Mouse (Mus musculus) midbrain, postnatal 0 days (tissue): Measurements from ENCODE around the gene Ptpn1. TPM values are rescaled to one million over a fixed set of nuclear protein-coding genes. Genes with fewer than 3 reads are reported as not detected.
A peak's percentile ranks its signal among the peaks of the same experiment; 100 is the strongest.

ENCODE experiments used
- ATAC-seq: fragments of 200-750 bp; cut with Nextera tagmentation; 2 replicates; pipeline ENCODE4 v1.8.0; 2017; ENCODE audit warnings: moderate number of reproducible peaks, mild to moderate bottlenecking, moderate TSS enrichment, moderate library complexity; ENCODE audit not compliant: low FRiP score
- DNase-seq: peaks from one replicate; pipeline ENCODE4 v3.0.0-alpha.2; 2015; ENCODE audit warnings: low spot score
- H3K27ac ChIP-seq: fragments of 300-500 bp; sonication (generic); 2 replicates; pipeline ENCODE4 v1.5.1; 2014; ENCODE audit warnings: low read depth, mild to moderate bottlenecking, low read length, mixed read lengths
- H3K27me3 ChIP-seq: fragments of 300-500 bp; sonication (generic); 2 replicates; pipeline ENCODE4 v1.6.1; 2014; ENCODE audit warnings: low read length, control low read depth, mixed read lengths; ENCODE audit not compliant: insufficient read depth
- H3K36me3 ChIP-seq: fragments of 300-500 bp; sonication (generic); 2 replicates; pipeline ENCODE4 v1.6.1; 2014; ENCODE audit warnings: low read length, control low read depth, mixed read lengths; ENCODE audit not compliant: insufficient read depth
- H3K4me1 ChIP-seq: fragments of 300-500 bp; sonication (generic); 2 replicates; pipeline ENCODE4 v1.6.1; 2014; ENCODE audit warnings: mild to moderate bottlenecking, control low read depth, antibody characterized with exemption, low read length, mixed read lengths; ENCODE audit not compliant: insufficient read depth
- H3K4me2 ChIP-seq: fragments of 300-500 bp; sonication (generic); 2 replicates; pipeline ENCODE4 v1.6.1; 2014; ENCODE audit warnings: low read depth, mild to moderate bottlenecking, low read length, mixed read lengths; ENCODE audit not compliant: poor library complexity, severe bottlenecking
- H3K4me3 ChIP-seq: fragments of 300-500 bp; sonication (generic); 2 replicates; pipeline ENCODE4 v1.5.1; 2014; ENCODE audit warnings: low read depth, mild to moderate bottlenecking, low read length, moderate library complexity
- H3K9ac ChIP-seq: fragments of 300-500 bp; sonication (generic); replicated peaks from 2 replicates; pipeline ENCODE4 v1.6.1; 2014; ENCODE audit warnings: mild to moderate bottlenecking, low read length, moderate library complexity, mixed read lengths; ENCODE audit not compliant: poor library complexity, severe bottlenecking
- H3K9me3 ChIP-seq: fragments of 300-500 bp; sonication (generic); 2 replicates; pipeline ENCODE4 v1.6.1; 2016; ENCODE audit warnings: low read length, control low read depth
- CTCF ChIP-seq: IDR thresholded peaks from 2 replicates; pipeline ENCODE4 v1.5.1; 2016; ENCODE audit warnings: antibody characterized with exemption, mild to moderate bottlenecking
- WGBS: fragments of 180-500 bp; shearing (Covaris S2); extraction: QIAGEN DNeasy Blood & Tissue Kit; methylation state at CpG from one replicate; pipeline ENCODE4 v1.1.7; 2014; 5-methylcytosine and 5-hydroxymethylcytosine counted together
- polyA plus RNA-seq: library from polyadenylated mRNA; unstranded; fragments of >200 nt; fragmentation: Nextera tagmentation; extraction: Ambion mirVana; gene quantifications from 2 replicates; pipeline ENCODE4 v1.2.1, GENCODE M21; 2015
- total RNA-seq: library from RNA; depleted of rRNA; stranded (reverse); fragments of >200 nt; gene quantifications from 2 replicates; pipeline ENCODE4 v1.2.3, GENCODE M21; 2014

Gene Ptpn1
- total and polyA plus RNA-seq, 2 experiments from 2014 or later = 42.7 to 59.1 TPM

DNA sequence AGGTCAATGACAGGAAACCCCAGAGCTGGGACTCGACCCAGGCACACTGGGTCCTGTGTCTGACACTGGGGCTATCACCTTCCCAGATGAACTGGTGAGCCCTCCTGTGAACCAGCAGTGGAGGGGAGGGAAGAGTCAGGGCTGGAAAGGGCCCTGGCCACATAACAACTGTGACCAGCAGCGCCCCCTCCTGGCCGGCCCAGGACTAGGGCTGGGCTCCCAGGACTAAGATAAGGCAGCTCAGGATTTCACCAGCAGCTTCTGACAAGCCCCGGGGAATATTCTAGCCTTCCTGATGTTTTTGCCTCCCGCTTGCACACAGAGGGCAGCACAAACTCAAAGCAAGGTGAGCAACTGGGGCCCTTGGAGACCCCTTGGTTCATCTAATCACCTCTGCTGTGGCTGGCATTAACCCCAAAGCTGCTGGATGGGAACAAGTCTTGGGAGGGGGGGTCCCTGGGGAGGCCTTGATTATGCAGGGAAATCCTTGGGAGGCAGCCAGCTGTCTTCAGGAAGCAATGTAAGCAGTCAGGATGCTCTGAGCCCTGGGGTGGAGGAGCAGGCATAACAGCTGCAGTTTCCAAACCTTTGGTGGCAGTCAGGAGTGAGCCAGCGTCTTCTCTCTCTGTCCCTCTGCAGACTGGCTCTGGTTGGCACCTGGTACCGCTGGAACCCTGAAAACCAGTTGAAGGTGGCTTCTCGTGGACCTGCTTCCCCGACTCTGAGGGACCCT is 78.2 kb downstream of the Ptpn1 start, which contains the start of gene Ripor3:
Ripor3 (minus strand) TSS at position 683 of the 733 bp plus-strand sequence.
- no peak within 1 kb of the TSS for H3K27ac ChIP-seq

DNA sequence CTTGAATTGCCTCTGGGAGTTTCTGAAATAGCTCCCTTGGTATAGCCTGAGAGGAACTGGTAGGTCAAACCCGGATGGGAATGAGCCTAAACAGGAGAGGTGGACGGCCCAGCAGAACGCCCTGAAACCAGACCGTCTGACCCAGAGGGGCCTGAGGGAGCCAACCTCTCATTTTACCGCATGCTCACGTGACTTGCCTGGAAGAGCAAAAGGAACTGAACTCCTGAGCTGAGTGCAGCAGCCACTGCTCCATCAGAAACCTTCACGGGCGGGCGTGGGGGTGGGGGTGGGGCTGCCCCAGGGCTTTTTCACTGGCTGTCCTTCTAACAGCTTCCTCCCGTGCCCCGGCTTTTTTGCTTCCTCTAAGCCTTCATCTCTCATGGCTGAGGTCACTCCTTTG is 79.0 kb downstream of the Ptpn1 start:
- Histone ChIP-seq H3K4me1 (0 out of 2 replicates have a peak, but pooled peaks cover 2% of the 10 kb centered on the region), H3K27ac (no peak overlapping the region), H3K36me3 (no peaks in the 10 kb centered on the region), H3K27me3 (no peaks in the 10 kb centered on the region), H3K4me3 (no peak overlapping the region), H3K9me3 (no peaks in the 10 kb centered on the region), H3K9ac (no peak overlapping the region), H3K4me2 (no peak overlapping the region)
- ATAC-seq (no peak), DNase-seq (no peak)
- no peak for TF ChIP-seq CTCF
- 44% methylated on average over 11 of the region's 11 CpGs for WGBS

More for the DNA sequence above, 78.2 kb downstream of the Ptpn1 start, which contains the start of gene Ripor3:
- Histone ChIP-seq H3K36me3 (no peaks in the 10 kb centered on the region), H3K27me3 (no peaks in the 10 kb centered on the region), H3K9ac (0 out of 2 replicates have a peak within 1 kb of the TSS, but pooled peaks have one; percentile 13), H3K4me1 (0 out of 2 replicates have a peak, but pooled peaks cover 2% of the 10 kb centered on the region), H3K4me2 (no peak within 1 kb of the TSS), H3K4me3 (no peak within 1 kb of the TSS), H3K9me3 (no peaks in the 10 kb centered on the region)
- DNase-seq (peak; percentile 58), ATAC-seq (no peak; the same call in 1 of the 2 replicates)
- 34% methylated on average over 9 of the region's 9 CpGs for WGBS
- peak; percentile 69 for TF ChIP-seq CTCF

DNA sequence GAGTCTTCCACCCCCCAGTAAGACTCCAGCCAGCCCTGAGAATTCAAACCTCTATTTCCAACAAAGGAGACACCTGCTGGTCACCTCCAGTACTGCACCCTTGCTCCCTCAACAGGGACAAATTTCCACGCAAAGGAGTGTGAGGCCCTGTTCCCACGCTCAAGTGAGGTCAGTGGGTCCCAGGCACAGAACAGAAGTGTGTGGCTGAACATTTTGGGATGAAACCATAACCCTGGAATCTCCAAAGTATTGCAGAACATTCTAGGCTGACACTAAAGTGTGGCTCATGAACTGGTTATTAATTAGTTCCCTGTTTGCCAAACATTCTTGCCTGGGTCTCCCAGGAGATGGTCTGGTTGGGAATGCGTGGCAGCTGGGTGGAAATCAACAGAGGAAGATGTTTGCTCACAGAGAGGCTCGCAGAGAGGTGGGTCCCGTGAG is 85.1 kb downstream of the Ptpn1 start:
- no peak for ATAC-seq
- TF ChIP-seq CTCF = peak; percentile 87
- Histone ChIP-seq H3K4me1 (no peaks in the 10 kb centered on the region), H3K27me3 (no peaks in the 10 kb centered on the region), H3K9ac (no peak overlapping the region), H3K4me3 (no peak overlapping the region), H3K4me2 (no peak overlapping the region), H3K36me3 (no peaks in the 10 kb centered on the region), H3K9me3 (no peaks in the 10 kb centered on the region), H3K27ac (no peak overlapping the region)
- WGBS = 13% methylated on average over 5 of the region's 5 CpGs
- DNase-seq = peak; percentile 68

DNA sequence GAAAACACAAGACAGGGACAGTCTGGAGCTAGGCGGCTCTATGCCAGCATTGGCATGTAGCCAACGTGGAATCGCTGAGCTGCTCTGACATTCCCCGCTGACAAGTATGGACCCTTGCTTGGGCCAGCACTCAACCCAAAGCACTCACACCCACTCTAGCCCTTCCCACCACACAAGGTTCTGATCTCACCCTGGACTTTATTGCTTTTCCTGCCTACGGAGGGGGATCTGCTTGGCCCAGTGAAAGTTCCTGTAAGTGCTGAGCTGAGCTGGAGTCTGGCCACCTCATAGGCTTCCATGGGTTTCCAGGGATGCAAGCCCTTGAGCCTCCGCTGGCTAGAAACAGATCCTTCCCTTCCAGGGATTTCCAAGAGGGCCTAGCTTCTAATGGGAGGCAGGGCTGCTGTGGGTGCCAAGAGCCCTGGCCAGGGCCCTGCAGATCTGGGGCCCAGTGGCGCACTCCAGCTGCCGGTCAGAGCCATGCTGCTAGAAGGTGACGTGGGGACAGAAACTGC is 87.4 kb downstream of the Ptpn1 start:
- 0 out of 2 replicates have a peak, but pooled peaks have one; percentile 13 for ATAC-seq

DNA sequence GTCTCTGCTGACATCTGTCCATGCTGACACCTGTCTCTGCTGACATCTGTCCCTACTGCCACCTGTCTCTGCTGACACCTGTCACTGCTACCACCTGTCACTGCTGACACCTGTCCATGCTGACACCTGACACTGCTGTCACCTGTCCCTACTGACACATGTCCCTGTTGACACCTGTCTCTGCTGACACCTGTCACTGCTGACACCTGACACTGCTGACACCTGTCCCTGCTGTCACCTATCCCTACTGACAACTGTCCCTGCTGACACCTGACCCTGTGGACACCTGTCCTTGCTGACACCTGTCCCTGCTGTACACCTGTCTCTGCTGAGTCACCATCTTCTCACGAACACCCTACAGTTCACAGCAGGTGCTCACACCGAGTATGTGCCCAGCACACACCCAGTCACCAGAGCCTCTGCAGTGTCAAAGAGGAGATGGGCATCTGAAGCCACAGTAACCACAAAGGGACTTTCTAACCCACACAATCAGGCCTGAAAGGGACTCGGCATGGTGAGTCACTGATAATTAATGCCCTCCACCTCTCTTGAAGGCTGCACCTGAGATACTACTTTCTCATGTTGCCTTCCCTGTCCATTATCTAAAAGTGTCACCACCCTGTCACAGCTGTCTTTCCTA is 92.0 kb downstream of the Ptpn1 start:
- Histone ChIP-seq H3K27me3 (no peaks in the 10 kb centered on the region), H3K4me1 (no peaks in the 10 kb centered on the region), H3K36me3 (no peaks in the 10 kb centered on the region), H3K4me2 (no peak overlapping the region), H3K4me3 (no peak overlapping the region), H3K27ac (no peak overlapping the region), H3K9me3 (no peaks in the 10 kb centered on the region), H3K9ac (no peak overlapping the region)
- no peak for DNase-seq
- WGBS = 62% methylated on average over 3 of the region's 3 CpGs
- no peak for ATAC-seq
- no peak for TF ChIP-seq CTCF

More for the DNA sequence above, 87.4 kb downstream of the Ptpn1 start:
- Histone ChIP-seq H3K9ac (no peak overlapping the region), H3K4me1 (no peaks in the 10 kb centered on the region), H3K27me3 (no peaks in the 10 kb centered on the region), H3K9me3 (no peaks in the 10 kb centered on the region), H3K27ac (no peak overlapping the region), H3K4me2 (no peak overlapping the region), H3K4me3 (no peak overlapping the region), H3K36me3 (no peaks in the 10 kb centered on the region)
- 63% methylated on average over 9 of the region's 9 CpGs for WGBS
- DNase-seq = peak; percentile 66
- TF ChIP-seq CTCF = no peak
